Mouse (Mus musculus): ENCODE measurements around the gene Diras2.

GRCm38 (mm10) chr13:52528786-52529185, 2.3 kb downstream of the Diras2 start:
- TF ChIP-seq POLR2A (IDR thresholded peaks at IDR 0.05; ENCODE audit: insufficient read depth, low read depth, low read length) (no peak), CTCF (IDR thresholded peaks at IDR 0.05; ENCODE audit: insufficient read depth, low read depth, low read length) (no peak)
